Mouse (Mus musculus): ENCODE results near the gene Syngap1.
"Not testable (repeated sequence)": the region's sequence is repeated elsewhere in the genome, so short reads cannot be mapped to it uniquely, and the experiment has no call there.

The Syngap1 gene

GRCm38 (mm10) chr17:26941031-26941789 is at the start of gene Syngap1:
Gene Syngap1 (plus strand): TSS chr17:26941253.
- DNase-seq = peak; percentile 89 to 91

- DNase-seq = peak; percentile 25 to 27
Observed at GRCm38 (mm10) chr17:26892635-26893375, 48.2 kb upstream of the Syngap1 start.

- DNase-seq = peak in 1 of 2 experiments; percentile 19
Observed at GRCm38 (mm10) chr17:26893492-26893891, 47.6 kb upstream of the Syngap1 start.

GRCm38 (mm10) chr17:26894342-26894741 is 46.7 kb upstream of the Syngap1 start:
- no peak for DNase-seq

- DNase-seq = peak; percentile 83 to 88
Observed at GRCm38 (mm10) chr17:26895578-26895977, 45.5 kb upstream of the Syngap1 start.

GRCm38 (mm10) chr17:26900916-26901315 is 40.1 kb upstream of the Syngap1 start:
- no peak for DNase-seq

- no peak for DNase-seq
Observed at GRCm38 (mm10) chr17:26904320-26904719, 36.7 kb upstream of the Syngap1 start.

- DNase-seq = peak; percentile 62 to 67
Observed at GRCm38 (mm10) chr17:26907506-26907905, 33.5 kb upstream of the Syngap1 start.

- no peak for DNase-seq
Observed at GRCm38 (mm10) chr17:26915248-26915647, 25.8 kb upstream of the Syngap1 start.

GRCm38 (mm10) chr17:26916711-26917482 is 24.2 kb upstream of the Syngap1 start, which contains the start of gene Kifc5b:
Gene Kifc5b (plus strand): TSS chr17:26917091.
- DNase-seq = peak; percentile 100

- DNase-seq = not testable (repeated sequence)
Observed at GRCm38 (mm10) chr17:26917560-26917959, 23.5 kb upstream of the Syngap1 start.

GRCm38 (mm10) chr17:26918343-26918742 is 22.7 kb upstream of the Syngap1 start:
- no peak for DNase-seq

- not testable (repeated sequence) for DNase-seq
Observed at GRCm38 (mm10) chr17:26919516-26919915, 21.5 kb upstream of the Syngap1 start.

- DNase-seq = not testable (repeated sequence)
Observed at GRCm38 (mm10) chr17:26922368-26922767, 18.7 kb upstream of the Syngap1 start.

- not testable (repeated sequence) for DNase-seq
Observed at GRCm38 (mm10) chr17:26925414-26925813, 15.6 kb upstream of the Syngap1 start.

- peak; percentile 67 to 72 for DNase-seq
Observed at GRCm38 (mm10) chr17:26931795-26932194, 9.3 kb upstream of the Syngap1 start.

- peak; percentile 99 for DNase-seq
Observed at GRCm38 (mm10) chr17:26932839-26933398, 8.1 kb upstream of the Syngap1 start, which contains the start of gene Phf1. Gene Phf1 (plus strand): TSS chr17:26933052.

GRCm38 (mm10) chr17:26933419-26933818 is 7.6 kb upstream of the Syngap1 start:
- DNase-seq = no peak

GRCm38 (mm10) chr17:26933885-26934827 is 6.9 kb upstream of the Syngap1 start:
- no peak for DNase-seq

- no peak for DNase-seq
Observed at GRCm38 (mm10) chr17:26935027-26935426, 6.0 kb upstream of the Syngap1 start.

GRCm38 (mm10) chr17:26936453-26936852 is 4.6 kb upstream of the Syngap1 start:
- no peak for DNase-seq

All from cerebellum, postnatal 10 days (tissue).